Mouse (Mus musculus): Measurements from ENCODE around the gene Fbxl7.

GRCm38 (mm10) chr15:26795937-26796336, 99.4 kb downstream of the Fbxl7 start:
- TF ChIP-seq POLR2A (IDR thresholded peaks at IDR 0.05; ENCODE audit: low read depth, low read length), result no peak
- TF ChIP-seq CTCF (IDR thresholded peaks at IDR 0.05; ENCODE audit: extremely low read depth, insufficient read depth, insufficient read length, insufficient replicate concordance), result no peak

Data from spleen, adult 2 months (tissue).